Mouse (Mus musculus) neural tube, embryonic 10.5 days (tissue): ENCODE measurements around the gene Dmkn.

Source experiments
- DNase-seq: peaks from one replicate; pipeline ENCODE4 v3.0.0-alpha.2; 2017; ENCODE audit warnings: low spot score; ENCODE audit errors: extremely low spot score

Dmkn gene

DNA sequence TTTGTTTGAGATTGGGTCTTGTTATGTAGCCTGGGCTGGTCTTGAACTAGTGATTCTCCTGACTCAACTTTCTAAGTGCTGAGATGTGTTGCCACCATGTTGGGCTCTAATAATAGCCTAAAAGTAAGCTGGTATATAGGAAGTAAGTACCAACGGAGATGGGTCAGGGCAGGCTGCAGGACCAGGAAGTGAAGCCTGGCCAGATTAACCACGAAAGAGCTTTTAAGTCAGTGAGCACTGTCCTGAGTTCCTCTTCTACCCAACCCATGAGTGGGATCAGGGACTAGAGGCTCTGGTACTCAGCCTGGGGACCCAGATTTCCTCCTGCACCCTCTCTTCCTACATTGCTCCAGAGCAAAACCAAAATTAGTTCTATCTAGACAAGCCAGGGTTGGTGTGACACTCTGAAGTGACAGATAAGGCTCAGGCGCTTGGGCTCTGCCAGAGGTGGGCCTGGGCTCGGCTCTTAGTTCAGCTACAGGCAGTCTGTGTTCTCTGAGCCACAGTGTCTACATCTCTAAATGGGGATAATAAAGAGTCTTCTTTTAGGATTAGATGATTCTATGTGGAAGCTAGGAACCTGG lies 1.7 kb upstream of the Dmkn start:
- DNase-seq, result no peak

DNA sequence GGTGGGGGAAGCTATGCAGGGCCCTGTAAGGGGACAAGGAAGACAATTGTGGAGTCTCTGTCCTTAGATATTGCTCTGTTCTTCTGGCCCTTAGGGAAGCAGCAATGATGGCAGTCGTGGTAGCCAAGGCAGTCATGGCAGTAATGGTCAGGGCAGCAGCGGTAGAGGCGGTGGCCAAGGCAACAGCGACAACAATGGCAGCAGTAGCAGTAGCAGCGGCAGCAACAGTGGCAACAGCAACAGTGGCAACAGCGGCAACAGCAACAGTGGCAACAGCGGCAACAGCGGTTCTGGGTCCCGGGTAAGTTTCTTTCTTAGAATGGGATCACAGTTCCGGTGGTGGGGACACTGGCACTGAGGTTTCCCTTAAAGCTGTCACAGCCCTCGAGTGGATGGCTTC lies 1.6 kb downstream of the Dmkn start:
- DNase-seq, result no peak

GRCm38 (mm10) chr7:30766408-30766807 lies 2.9 kb downstream of the Dmkn start:
- DNase-seq, result no peak

DNA sequence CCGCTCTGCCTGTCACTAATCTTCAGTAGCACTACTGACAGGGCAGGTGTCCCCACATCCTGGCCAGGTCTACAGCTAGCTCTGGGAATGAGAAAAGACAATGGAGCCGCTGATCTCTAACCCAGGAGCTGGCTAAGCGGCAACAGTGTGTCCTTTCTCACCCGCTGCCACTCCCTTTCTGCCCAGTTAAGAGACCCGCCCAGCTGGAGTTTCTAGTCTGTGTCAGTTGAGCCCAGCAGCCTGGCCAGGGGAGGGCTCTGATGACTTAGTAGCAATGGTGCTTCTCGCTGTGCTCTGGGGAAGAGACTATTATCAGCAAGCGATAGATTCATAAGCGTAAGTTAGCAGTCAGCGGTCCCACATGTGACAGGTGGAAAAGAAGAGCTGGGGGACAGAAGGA lies 5.7 kb downstream of the Dmkn start:
- DNase-seq, result no peak

- DNase-seq, result no peak
Measured at GRCm38 (mm10) chr7:30776104-30776503, 12.5 kb downstream of the Dmkn start.

DNA sequence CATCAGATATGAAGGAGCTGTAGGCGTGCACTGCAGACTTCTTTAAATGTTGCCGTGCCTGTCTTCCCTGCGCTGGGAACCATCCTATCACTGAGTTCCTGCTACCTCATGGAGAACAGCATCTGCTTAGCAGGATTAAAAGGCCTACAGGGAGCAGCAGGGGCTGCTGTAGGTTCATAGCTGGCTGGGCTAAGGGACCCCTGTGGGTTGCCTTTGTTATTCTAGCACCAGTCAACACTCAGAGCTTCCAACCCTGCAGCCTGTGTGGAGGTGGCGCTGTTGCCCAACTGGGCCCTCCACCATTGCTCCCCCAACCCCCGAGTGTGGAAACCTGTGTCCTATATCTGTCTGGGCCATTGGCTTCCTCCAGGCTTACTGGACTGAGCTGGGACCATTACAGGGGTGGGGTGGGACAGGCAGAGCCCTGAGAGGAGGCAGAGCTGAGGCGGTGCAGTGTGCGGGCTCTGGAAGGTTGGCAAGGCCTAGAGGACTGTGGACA lies 13.6 kb downstream of the Dmkn start:
- DNase-seq, result no peak

DNA sequence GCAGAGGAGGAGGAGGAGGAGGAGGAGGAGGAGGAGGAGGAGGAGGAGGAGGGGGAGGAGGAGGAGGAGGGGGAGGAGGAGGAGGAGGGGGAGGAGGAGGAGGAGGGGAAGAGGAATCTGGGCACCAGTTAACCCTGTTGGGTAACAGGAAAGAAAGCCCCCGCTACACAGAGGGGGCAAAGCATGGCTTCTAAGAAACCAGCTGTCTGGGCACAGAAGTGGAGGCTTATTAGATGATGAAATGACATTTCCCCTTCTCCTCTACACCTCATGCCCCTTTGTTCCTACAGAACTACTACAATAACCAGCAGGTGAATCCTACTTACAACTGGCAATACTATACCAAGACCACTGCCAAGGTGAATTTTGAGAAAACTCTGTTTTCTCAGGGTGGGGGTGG lies 14.4 kb downstream of the Dmkn start:
- no peak for DNase-seq

GRCm38 (mm10) chr7:30781792-30782191 lies 18.2 kb downstream of the Dmkn start:
- no peak for DNase-seq

DNA sequence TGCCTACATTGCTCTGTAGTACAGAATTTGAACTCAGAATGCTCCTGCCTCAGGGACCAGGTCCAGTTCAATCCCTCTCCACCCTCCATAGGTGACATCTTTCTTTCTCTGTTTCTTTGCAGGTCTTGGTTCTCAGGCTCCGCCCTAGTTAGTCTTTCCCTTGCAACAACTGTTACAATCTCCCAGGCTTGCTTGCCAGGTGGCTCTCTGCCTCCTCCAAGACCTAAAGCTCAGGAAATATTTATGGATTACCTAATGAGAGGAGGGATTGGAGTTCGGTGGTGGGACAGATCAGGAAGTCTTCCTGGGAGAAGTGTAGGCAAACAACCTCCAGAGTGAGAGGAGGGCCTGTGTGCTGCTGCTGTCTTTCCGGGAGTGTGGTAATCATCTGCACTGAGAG lies 19.1 kb downstream of the Dmkn start:
- DNase-seq, result no peak

DNA sequence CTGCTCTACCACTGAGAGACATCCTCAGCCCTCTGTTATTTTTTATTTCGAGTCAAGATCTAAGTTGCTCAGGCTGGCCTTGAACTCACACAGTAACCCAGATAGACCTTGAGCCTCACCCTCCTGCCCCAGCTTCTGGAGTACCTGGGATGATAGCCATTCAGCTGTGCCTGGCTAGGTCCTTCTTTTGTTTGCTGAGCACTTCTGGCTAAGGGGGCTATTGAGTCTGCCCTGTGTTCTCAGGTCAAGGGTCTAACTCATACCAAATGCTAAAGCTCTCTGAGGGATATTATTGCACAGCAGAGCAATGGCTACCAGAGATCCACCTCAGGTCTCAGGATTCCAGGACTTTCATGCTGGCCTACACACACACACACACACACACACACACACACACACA lies 21.6 kb downstream of the Dmkn start:
- no peak for DNase-seq

GRCm38 (mm10) chr7:30785721-30786546 lies 22.4 kb downstream of the Dmkn start:
- no peak for DNase-seq

GRCm38 (mm10) chr7:30787377-30788022 lies 23.9 kb downstream of the Dmkn start, which contains the start of gene Krtdap:
Gene Krtdap, plus strand, starts transcription at chr7:30787896.
- no peak for DNase-seq

DNA sequence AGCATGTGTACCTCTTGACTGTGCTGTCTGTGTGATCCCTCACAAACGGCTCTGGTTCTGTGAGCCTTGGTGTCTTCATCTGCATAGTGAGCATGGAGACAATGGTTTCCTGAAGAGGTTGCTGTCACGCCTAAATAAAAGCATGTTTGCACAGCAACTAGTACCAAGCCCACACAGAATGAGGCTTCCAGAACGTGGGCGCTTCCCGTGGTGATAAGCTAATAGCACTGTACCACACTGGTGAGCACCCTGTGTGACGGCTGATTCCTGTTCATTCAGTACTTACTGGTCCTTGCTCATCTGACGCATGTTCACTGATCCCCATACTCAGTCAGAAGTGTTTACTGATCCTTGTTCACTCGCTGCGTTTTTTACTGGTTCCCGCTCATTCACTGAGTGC lies 26.6 kb downstream of the Dmkn start:
- no peak for DNase-seq

- DNase-seq, result no peak
Measured at GRCm38 (mm10) chr7:30791921-30792320, 28.4 kb downstream of the Dmkn start.

- DNase-seq, result no peak
Measured at GRCm38 (mm10) chr7:30794921-30795320, 31.4 kb downstream of the Dmkn start.

DNA sequence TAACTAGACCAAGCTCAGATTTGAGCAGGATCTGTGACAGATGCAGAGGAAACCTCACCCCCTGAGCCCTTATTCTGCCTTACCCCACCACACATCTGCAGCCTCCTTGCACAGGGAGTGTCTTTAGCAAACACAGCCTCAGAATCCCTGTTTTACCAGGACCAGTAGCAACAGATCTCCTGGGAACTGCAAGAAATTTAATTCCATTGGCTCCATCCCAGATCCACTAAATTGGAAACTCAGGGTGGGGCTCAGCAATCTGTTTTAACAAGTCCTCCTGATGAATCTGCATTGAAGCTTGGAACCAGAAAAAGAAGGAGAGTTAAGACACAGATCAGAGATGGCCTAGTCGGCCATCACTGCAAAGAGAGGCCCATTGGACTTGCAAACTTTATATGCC lies 33.2 kb downstream of the Dmkn start:
- DNase-seq, result no peak

GRCm38 (mm10) chr7:30800653-30801052 lies 37.1 kb downstream of the Dmkn start:
- no peak for DNase-seq

GRCm38 (mm10) chr7:30803256-30803655 lies 39.7 kb downstream of the Dmkn start:
- DNase-seq, result no peak

DNA sequence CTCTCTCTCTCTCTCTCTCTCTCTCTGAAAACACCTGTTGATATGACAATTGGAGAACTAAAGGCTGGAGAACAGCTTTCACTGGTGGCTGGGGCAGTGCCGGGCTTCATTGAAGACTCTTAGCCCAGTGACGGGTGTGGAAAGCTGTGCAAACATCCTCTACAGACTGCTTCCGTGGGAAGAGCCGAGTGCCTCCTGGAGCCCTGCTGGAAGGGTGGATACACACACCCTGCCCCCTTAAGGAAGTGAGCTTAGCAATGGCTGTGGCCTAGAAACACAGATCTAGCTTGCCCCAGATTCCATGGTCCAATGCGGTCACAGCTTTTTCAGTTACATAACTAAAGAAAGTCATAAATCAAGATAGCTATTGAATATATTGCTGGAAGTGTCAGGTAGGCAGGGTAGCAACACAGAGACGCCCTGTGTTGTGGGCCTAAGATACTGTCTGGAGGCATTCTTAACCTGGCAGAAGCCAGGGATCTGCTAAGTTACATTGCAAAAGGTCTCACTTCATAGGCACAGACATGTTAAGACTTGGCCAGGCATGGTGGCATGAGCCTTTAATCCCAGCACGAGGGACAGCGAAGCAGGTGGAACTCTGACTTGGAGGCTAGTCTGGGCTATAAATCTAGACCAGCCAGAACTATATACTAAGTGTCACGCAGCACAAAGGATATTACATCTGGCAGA lies 40.6 kb downstream of the Dmkn start:
- no peak for DNase-seq

- DNase-seq, result no peak
Measured at GRCm38 (mm10) chr7:30805924-30806323, 42.4 kb downstream of the Dmkn start.

- DNase-seq, result no peak
Measured at GRCm38 (mm10) chr7:30810319-30810718, 46.8 kb downstream of the Dmkn start.
